13 mouse cellular contexts compared by ENCODE assay signal in the genomic region with DNA sequence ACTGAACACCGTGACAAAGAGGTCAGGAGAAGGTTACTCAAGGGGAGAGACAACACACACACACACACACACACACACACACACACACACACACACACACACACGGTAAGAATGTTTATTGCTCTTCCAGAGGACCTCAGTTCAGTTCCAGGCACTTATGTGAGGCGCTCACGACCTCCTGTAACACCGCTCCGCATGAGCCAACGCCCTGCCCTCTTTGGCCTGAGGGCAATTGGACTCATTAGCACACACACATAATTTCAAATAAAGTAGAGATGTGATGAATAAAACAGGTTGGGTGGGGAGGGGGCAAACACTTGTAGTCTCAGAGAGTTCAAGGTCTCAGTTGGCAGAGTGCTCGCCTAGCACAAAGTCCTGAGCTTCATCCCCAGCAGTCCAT. TPM values are rescaled to one million over a fixed set of nuclear protein-coding genes. Genes with fewer than 3 reads are reported as not detected.
DNase-seq lines count a peak whose midpoint lies in the region; ATAC-seq and TF ChIP-seq lines count a peak whose summit lies in the region.
"Had no signal": no experiment of that assay in that cellular context is flagged by ENCODE, and none has a peak within 500 bp of the region (broad histone marks: within the 10 kb centered on the region; RNA-seq: fewer than 3 reads in every experiment).

No protein-coding gene starts in this region.

- H3K4me3 ChIP-seq in kidney, postnatal 0 days (replicated peaks; ENCODE audit: low read depth, low read length): no peak overlapping the region
- no peak overlapping the region for H3K4me3 ChIP-seq in embryonic facial prominence, embryonic 13.5 days
- H3K4me3 ChIP-seq in liver, embryonic 14.5 days (ENCODE audit: insufficient read depth in 1 of 2, low read depth in 2 of 2, low read length in 2 of 2): peak overlapping the region in 1 of 2 experiments; percentile 37; a peak in 1 of 4 replicates
- H3K4me3 ChIP-seq: hindbrain, embryonic 15.5 days; midbrain, embryonic 13.5 days had no signal

- H3K27me3 ChIP-seq in kidney, postnatal 0 days (ENCODE audit: insufficient read depth, low read length): no peaks in the 10 kb centered on the region
- H3K27me3 ChIP-seq in embryonic facial prominence, embryonic 13.5 days: no peaks in the 10 kb centered on the region
- H3K27me3 ChIP-seq in liver, embryonic 14.5 days (ENCODE audit: control insufficient read depth, insufficient read depth, low read length): no peaks in the 10 kb centered on the region
- H3K27me3 ChIP-seq: hindbrain, embryonic 15.5 days; midbrain, embryonic 13.5 days; neural tube, embryonic 13.5 days had no signal

- peak overlapping the region; percentile 56 for H3K4me2 ChIP-seq in kidney, postnatal 0 days (ENCODE audit: low read length)
- peak overlapping the region; percentile 57; the same call in 1 of the 2 replicates for H3K4me2 ChIP-seq in embryonic facial prominence, embryonic 13.5 days
- peak overlapping the region; percentile 49 for H3K4me2 ChIP-seq in liver, embryonic 14.5 days (ENCODE audit: low read depth)
- H3K4me2 ChIP-seq: hindbrain, embryonic 15.5 days; midbrain, embryonic 13.5 days had no signal

- no peak for TF ChIP-seq EP300 in liver, embryonic 14.5 days (IDR thresholded peaks at IDR 0.05; ENCODE audit: low read depth)

- peaks cover 22% of the 10 kb centered on the region for H3K4me1 ChIP-seq in kidney, postnatal 0 days (replicated peaks; ENCODE audit: insufficient read depth, low read length)
- peaks cover 45% of the 10 kb centered on the region for H3K4me1 ChIP-seq in embryonic facial prominence, embryonic 13.5 days
- peaks cover 0 to 24% of the 10 kb centered on the region in 2 experiments; a peak in 2 of 4 replicates for H3K4me1 ChIP-seq in liver, embryonic 14.5 days (replicated peaks; ENCODE audit: control insufficient read depth in 2 of 2, insufficient read depth in 2 of 2, low read length in 1 of 2)
- H3K4me1 ChIP-seq: hindbrain, embryonic 15.5 days; neural tube, embryonic 13.5 days had no signal

- no peak for TF ChIP-seq CTCF in kidney, postnatal 0 days (IDR thresholded peaks at IDR 0.05; ENCODE audit: low read depth)
- TF ChIP-seq CTCF in liver, embryonic 14.5 days (IDR thresholded peaks at IDR 0.05; ENCODE audit: low read depth): no peak

- no peak for DNase-seq in kidney, postnatal 0 days (ENCODE audit: low spot score)
- no peak for DNase-seq in kidney, adult 9 months
- DNase-seq in R1 (ENCODE audit: low read depth, low spot score): peak; percentile 46
- no peak for DNase-seq in liver, embryonic 14.5 days (ENCODE audit: low read depth in 3 of 3, low spot score in 3 of 3)
- no peak for DNase-seq in neural tube, embryonic 10.5 days (ENCODE audit: extremely low spot score, low spot score)
- DNase-seq in gastrocnemius, postnatal 36 days: no peak
- DNase-seq in embryo, embryonic 10 days (ENCODE audit: low spot score): no peak
- DNase-seq: lung, adult 18-20 months had no signal

- 0 out of 2 replicates have a peak overlapping the region, but pooled peaks have one; percentile 8 for H3K9ac ChIP-seq in kidney, postnatal 0 days (ENCODE audit: low read depth, low read length)
- no peak overlapping the region for H3K9ac ChIP-seq in embryonic facial prominence, embryonic 13.5 days
- H3K9ac ChIP-seq in liver, embryonic 14.5 days (replicated peaks): no peak overlapping the region
- H3K9ac ChIP-seq: hindbrain, embryonic 15.5 days; midbrain, embryonic 13.5 days; neural tube, embryonic 13.5 days had no signal

- ATAC-seq in kidney, postnatal 0 days (replicated peaks; ENCODE audit: low FRiP score, low read depth): no peak
- ATAC-seq in embryonic facial prominence, embryonic 13.5 days (ENCODE audit: insufficient number of reproducible peaks, insufficient read depth, low FRiP score, low TSS enrichment, low read depth): no peak
- ATAC-seq in liver, embryonic 14.5 days (ENCODE audit: insufficient read depth): no peak
- ATAC-seq: midbrain, embryonic 13.5 days had no signal

- no peaks in the 10 kb centered on the region for H3K9me3 ChIP-seq in kidney, postnatal 0 days (replicated peaks; ENCODE audit: low read length)
- no peaks in the 10 kb centered on the region for H3K9me3 ChIP-seq in embryonic facial prominence, embryonic 13.5 days
- peaks cover 2% of the 10 kb centered on the region for H3K9me3 ChIP-seq in liver, embryonic 14.5 days (ENCODE audit: control insufficient read depth, low read length)
- H3K9me3 ChIP-seq: hindbrain, embryonic 15.5 days; midbrain, embryonic 13.5 days; neural tube, embryonic 13.5 days had no signal

- WGBS in kidney, postnatal 0 days: 44% methylated on average over 8 of the region's 8 CpGs
- WGBS in embryonic facial prominence, embryonic 13.5 days: 72% methylated on average over 8 of the region's 8 CpGs
- WGBS in liver, embryonic 14.5 days (ENCODE audit: insufficient replicate concordance): 71% methylated on average over 8 of the region's 8 CpGs

- H3K36me3 ChIP-seq in kidney, postnatal 0 days (ENCODE audit: insufficient read depth, low read length): no peaks in the 10 kb centered on the region
- no peaks in the 10 kb centered on the region for H3K36me3 ChIP-seq in embryonic facial prominence, embryonic 13.5 days
- H3K36me3 ChIP-seq in liver, embryonic 14.5 days (replicated peaks; ENCODE audit: control insufficient read depth, insufficient read depth, low read depth): no peaks in the 10 kb centered on the region
- H3K36me3 ChIP-seq: G1E; hindbrain, embryonic 15.5 days; midbrain, embryonic 13.5 days; neural tube, embryonic 13.5 days had no signal

- intact Hi-C loops in gastrocnemius, postnatal 36 days (cut with DNase I): no loop called here

- H3K27ac ChIP-seq in kidney, postnatal 0 days: peak overlapping the region; percentile 84
- H3K27ac ChIP-seq in embryonic facial prominence, embryonic 13.5 days: peak overlapping the region; percentile 85
- no peak overlapping the region for H3K27ac ChIP-seq in liver, embryonic 14.5 days
- H3K27ac ChIP-seq: hindbrain, embryonic 15.5 days; midbrain, embryonic 13.5 days; neural tube, embryonic 13.5 days had no signal

RNA-seq across cellular contexts. Expression of a gene that starts 30.0 kb away (rescaled TPM):
- polyA plus RNA-seq in kidney, postnatal 0 days (2015; fragmentation: Nextera tagmentation; extraction: Ambion mirVana): 488 and 506 TPM in 2 replicates
- 270 and 423 TPM in 2 replicates for polyA plus RNA-seq in embryonic facial prominence, embryonic 13.5 days (2015; fragmentation: Nextera tagmentation; extraction: Ambion mirVana)
- 124 and 136 TPM in 2 replicates for polyA plus RNA-seq in liver, embryonic 14.5 days (2012; rRNA removed)
- 188 and 220 TPM in 2 replicates for polyA plus RNA-seq in liver, embryonic 14.5 days (2014; fragmentation: Nextera tagmentation; extraction: Ambion mirVana)
- 100 to 1,000 TPM; 102 to 112 TPM for total RNA-seq in gastrocnemius, postnatal 36 days (2021)

RNA-seq across cellular contexts. Expression of a gene that starts 58.0 kb away (rescaled TPM):
- polyA plus RNA-seq in kidney, postnatal 0 days (2015; fragmentation: Nextera tagmentation; extraction: Ambion mirVana): 22.5 and 23.1 TPM in 2 replicates
- 27.9 and 31.4 TPM in 2 replicates for polyA plus RNA-seq in embryonic facial prominence, embryonic 13.5 days (2015; fragmentation: Nextera tagmentation; extraction: Ambion mirVana)
- 4.7 and 6.2 TPM in 2 replicates for polyA plus RNA-seq in liver, embryonic 14.5 days (2012; rRNA removed)
- polyA plus RNA-seq in liver, embryonic 14.5 days (2014; fragmentation: Nextera tagmentation; extraction: Ambion mirVana): 10.5 and 10.7 TPM in 2 replicates
- 1 to 10 TPM; 6.1 to 7.8 TPM for total RNA-seq in gastrocnemius, postnatal 36 days (2021)
